Mouse (Mus musculus) neutrophil, adult 65 days (primary cell): Measurements from ENCODE around the gene Hadhb. TPM values are rescaled to one million over a fixed set of nuclear protein-coding genes. Genes with fewer than 3 reads are reported as not detected.

Source experiments
- total RNA-seq: library from RNA; stranded (reverse); gene quantifications from 2 replicates; pipeline ENCODE4 v1.2.4, GENCODE M21; 2023

Hadhb gene
- 54.5 and 74.3 TPM in 2 replicates for total RNA-seq

DNA sequence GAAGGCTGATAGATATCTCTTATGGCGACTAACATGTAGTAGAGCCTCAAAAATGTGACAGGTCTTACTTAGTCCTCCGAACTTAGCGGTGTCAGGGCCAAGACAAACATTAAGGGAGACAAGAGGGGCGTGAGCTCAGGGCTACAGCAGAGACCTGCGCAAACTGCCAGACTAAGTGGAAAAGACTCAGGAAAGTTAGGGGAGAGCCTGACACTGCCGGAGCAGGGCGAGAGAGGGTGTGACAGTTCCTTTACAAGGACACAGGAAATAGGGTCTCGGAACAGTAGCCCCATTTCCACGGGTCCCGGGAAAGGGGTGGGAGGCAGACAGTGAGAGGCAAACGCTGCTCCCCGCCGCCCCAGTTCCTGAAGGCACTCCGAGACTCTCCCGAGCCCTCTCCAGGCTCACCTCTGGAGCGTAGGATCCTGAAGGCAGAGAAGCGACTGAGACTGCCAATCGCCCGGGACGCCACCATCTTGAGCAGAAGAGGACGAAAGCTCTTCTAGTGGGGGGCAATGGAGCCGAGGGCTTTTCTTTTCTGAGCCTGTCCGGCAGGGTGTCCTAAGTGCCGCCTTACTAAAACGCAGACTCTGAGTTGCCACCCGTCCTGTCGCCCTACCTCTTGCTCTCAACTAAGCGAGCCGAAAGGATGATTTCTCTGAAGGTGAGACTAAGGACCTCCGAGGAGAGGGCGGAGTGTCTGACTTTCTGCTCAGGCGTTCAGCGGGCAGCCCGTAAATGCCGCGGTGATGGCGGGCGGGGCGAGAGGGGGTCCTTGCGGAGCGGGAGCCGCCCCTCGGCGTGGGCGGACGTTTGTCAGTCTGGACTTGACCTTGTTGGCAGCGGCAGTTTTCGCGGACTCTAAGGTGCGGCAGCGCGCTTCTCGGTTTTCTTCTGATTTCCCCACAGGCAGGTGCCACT is at the start of gene Hadhb, which contains the start of gene Hadha:
Gene Hadhb (plus strand): TSS at position 775 of the 921 bp plus-strand sequence.
Gene Hadha (minus strand): TSS at position 689 of the 921 bp plus-strand sequence.

DNA sequence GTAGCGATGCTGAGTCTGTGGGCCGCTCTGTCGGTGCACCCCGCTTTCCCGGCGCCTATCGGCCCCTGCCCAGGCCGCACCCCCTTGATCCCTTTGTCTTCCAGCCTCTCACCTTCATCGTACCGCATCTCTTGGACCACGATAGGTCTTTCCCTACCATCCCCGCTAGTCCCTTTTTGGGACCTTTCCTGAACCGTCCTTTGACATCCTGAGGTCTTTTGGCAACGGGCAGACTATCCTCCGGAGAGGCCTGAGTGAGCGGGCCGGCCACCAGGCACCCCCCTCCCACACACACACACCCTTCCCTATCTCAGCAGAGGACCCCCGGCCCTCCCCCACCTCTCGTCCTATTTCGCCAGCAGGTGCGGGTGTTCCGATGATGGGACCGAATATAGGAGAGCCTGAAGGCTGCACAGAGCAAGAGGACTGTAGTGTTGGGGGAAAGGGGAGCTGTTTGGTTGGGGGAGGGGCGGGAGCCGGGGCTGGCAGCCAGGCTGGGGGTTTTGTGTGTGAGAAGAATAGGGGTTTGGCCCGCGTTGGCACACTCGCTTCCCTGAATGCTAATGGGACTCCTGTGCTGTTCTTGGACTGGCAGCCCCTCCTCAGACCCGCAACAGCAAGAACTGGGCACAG is 49.3 kb upstream of the Hadhb start, which contains the start of gene 3110082J24Rik:
Gene 3110082J24Rik (minus strand): TSS at position 419 of the 633 bp plus-strand sequence.

DNA sequence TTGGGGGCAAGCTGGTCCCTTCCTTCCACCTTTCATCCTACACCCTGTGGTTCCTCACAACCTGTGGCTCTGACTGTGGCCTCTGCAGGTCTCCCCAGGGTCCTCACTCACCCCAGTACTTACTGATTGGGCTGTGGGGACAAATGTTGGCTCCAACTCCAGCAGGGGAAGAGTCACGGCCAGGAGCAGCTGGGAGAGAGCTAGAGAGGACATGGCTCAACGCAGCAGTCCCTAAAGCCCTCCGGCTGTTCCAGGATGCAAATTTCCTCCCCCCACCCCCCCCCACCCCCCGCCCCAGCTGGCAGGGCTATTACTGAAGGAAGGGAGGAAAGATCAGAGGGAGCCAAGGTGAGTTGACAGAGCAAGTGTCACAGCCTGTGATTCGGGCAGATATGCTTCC is 50.4 kb downstream of the Hadhb start, which contains the start of gene Adgrf3:
Gene Adgrf3 (minus strand): TSS at position 230 of the 400 bp plus-strand sequence.

DNA sequence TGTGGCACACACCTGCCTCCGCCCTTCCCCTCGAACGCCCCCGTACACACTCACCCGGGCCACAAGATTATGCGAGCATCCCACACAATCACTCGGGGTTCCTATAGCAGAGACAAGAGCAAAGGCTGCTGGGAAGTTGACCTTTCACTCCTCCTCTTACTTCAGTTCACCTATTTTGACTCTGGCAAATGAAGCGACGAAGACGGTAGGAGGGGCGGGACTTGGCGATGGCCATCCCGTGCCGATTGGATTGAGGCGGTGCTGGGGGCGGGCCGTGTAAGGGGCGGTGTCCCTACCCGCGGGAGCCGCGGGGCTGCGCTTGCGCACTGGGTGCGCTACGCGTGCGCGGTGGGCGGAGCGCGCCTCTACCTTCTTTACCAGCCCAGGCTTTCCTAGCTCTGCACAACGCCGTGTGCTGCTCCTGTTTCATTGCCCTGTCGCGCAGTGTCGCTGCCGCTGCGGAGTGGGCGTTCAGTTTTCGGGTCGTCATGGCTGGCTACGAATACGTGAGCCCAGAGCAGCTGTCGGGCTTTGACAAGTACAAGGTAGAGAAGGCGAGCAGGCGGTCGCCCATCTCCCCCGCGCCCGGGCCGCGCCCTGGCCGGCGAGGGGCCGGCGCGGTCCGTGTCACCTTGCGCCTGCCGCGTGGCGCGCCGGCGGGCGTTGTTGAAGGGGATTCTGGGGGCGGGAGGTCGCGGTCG is 77.4 kb downstream of the Hadhb start, which contains the start of gene Selenoi:
Gene Selenoi (plus strand): TSS at position 311 of the 701 bp plus-strand sequence.

Other genes with a start within 250 kb of the Hadhb start
- 3.9 and 5.6 TPM in 2 replicates for gene Il6, start 142.1 kb upstream of the Hadhb start, total RNA-seq
- 55.8 and 62.4 TPM in 2 replicates for gene Tyms, start 81.6 kb upstream of the Hadhb start, total RNA-seq
- gene Garem2, start 50.1 kb upstream of the Hadhb start, total RNA-seq, result not detected in 2 replicates
- not detected in 2 replicates for gene 3110082J24Rik, start 49.2 kb upstream of the Hadhb start, total RNA-seq
- 69.2 and 73.4 TPM in 2 replicates for gene Hadha, start 86 bp upstream of the Hadhb start, total RNA-seq
- not detected in 2 replicates for gene Adgrf3, start 50.5 kb downstream of the Hadhb start, total RNA-seq
- 9.3 and 9.7 TPM in 2 replicates for gene Selenoi, start 77.3 kb downstream of the Hadhb start, total RNA-seq
- gene Drc1, start 126.1 kb downstream of the Hadhb start, total RNA-seq, result not detected in 2 replicates